Mouse (Mus musculus) urinary bladder, postnatal 10 days (tissue): Measurements from ENCODE around the gene Paox.
"Not testable (repeated sequence)": the region's sequence is repeated elsewhere in the genome, so short reads cannot be mapped to it uniquely, and the experiment has no call there.

Source experiments
- DNase-seq: peaks from one replicate; pipeline ENCODE4 v3.0.0; 2022; ENCODE audit warnings: low spot score

The Paox gene

GRCm38 (mm10) chr7:140121338-140121910, 5.8 kb downstream of the Paox start:
- no peak for DNase-seq

- no peak for DNase-seq
These were observed 7.2 kb downstream of the Paox start for GRCm38 (mm10) chr7:140122765-140123164.

- DNase-seq = no peak
These were observed 8.8 kb downstream of the Paox start for GRCm38 (mm10) chr7:140124382-140124781.

DNA sequence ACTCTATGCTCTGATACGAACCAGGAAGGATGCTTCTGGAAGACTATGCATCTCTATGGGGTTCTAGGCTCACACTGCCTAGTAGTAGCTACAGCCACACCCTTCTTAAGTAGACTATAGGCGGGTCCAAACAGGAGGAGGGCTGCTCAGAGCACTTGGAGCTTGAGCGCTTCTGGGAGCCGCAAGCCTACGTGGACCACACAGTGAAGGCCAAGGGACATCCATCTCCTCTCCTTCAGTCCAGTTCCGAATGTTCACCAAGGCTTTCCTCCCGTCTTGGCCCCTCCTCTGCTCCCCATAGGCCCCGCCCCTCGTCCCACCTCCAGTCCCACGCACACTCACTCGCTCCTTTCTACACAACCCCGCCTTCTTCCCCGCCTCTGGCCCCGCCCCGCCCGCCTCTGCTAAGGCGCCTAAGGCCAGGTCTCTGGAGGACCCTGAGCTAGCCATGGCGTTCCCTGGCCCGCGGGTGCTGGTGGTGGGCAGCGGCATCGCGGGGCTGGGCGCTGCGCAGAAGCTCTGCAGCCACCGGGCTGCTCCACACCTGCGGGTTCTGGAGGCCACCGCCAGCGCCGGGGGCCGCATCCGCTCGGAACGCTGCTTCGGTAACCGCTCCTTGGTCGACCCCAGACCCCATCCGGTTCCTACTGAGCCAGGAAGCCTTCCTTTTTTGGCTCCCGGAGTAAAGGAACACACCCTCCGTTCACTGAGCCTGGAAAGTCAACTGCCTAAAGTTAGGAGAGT, 9.9 kb downstream of the Paox start:
- peak; percentile 77 for DNase-seq

DNA sequence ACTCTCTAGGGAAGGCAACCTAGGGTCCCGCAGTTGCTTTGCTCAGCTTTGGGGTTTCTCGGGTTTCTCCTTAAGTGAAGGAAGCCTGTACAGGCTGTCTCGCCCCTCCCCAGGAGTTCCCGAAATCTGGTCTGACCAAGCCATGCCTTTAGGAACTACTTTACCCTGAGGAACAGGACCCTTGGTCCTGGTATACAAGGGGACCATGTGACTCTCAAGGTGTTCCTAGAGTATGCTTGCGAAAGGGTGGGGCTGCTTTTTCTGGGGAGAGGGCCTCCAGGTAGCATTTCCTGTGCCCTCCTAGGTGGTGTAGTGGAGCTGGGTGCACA, 10.4 kb downstream of the Paox start:
- DNase-seq = no peak

- DNase-seq = no peak
These were observed 11.3 kb downstream of the Paox start for GRCm38 (mm10) chr7:140126934-140127333.

DNA sequence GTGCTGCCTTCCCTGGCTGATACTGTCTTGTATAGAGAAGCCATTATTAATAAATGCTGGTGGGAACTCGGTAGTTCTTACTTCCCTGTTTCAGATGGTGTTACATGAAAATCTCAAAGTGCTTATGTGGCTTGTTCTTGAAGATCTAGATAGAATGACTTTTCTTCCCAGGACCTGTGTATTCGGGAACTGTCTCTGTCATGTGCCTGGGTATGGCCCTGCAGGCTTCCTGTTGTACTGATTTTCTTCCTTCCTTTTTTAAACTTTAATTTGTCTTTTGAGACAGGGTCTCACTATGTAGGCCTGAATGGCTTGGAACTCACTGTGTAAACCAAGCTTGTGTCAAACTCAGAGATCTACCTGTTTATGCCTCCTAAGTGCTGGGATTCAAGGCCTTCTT, 12.3 kb downstream of the Paox start:
- no peak for DNase-seq

GRCm38 (mm10) chr7:140132184-140132583, 16.6 kb downstream of the Paox start:
- not testable (repeated sequence) for DNase-seq

- not testable (repeated sequence) for DNase-seq
These were observed 18.4 kb downstream of the Paox start for GRCm38 (mm10) chr7:140134033-140134432.

DNA sequence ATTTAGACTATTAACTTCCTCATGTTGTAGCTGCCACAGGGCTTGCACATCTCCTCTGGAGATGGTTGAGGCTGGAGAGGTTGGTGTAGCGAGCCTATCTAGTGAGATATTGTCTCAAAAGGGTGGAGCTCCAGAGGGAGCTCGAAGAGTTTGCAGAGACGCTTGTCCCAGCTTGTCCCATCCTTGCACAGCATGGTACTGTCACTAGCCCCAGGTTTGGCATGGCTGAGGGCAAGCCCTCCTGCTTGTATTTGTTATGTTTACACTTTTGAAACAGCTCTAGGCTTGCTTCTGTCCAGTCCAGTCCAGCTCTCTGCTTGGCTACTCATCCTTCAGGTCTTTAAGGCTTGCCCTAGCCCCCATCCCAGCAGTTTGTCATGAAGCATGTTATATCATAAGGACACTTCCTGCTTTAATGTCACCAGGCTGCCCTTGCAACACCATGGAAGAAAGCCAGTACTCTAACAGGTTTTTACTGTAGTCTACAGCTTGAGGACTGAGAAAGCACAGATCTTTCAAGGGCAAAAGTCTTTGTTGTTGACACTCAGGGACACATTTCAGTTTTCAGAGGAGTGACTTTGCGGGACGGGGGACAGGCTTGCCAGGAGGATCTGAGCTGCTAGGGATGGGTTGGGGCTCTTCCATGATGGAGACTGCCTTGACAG, 19.6 kb downstream of the Paox start:
- DNase-seq = no peak

- peak; percentile 81 for DNase-seq
These were observed 21.8 kb downstream of the Paox start, which contains the start of gene Mtg1 for GRCm38 (mm10) chr7:140137135-140138020. Mtg1 (plus strand) TSS chr7:140137564.

- DNase-seq = no peak
These were observed 22.4 kb downstream of the Paox start for GRCm38 (mm10) chr7:140138021-140138310.

GRCm38 (mm10) chr7:140141350-140141749, 25.8 kb downstream of the Paox start:
- DNase-seq = no peak

GRCm38 (mm10) chr7:140144550-140144949, 29.0 kb downstream of the Paox start:
- DNase-seq = no peak

DNA sequence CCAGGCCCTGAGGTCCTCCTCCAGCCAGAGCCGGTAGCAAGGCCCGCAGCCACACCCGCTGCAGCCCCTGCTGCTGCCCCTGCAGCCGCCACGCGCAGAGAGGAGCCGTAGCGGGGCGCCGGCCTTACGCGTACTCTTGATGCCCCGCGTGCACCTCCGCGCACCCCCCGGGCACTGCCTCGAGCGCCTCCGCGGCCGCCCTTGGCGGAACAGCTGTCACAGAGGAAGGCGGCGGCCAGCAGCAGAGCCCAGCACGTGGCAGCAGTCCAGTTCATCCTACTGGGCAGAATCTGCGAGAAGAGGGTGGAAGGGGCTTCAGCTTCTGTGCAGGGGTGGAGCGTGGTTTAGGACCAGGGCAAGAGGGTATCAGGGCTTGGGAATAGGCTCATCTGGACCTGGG, 37.8 kb downstream of the Paox start:
- no peak for DNase-seq

- DNase-seq = no peak
These were observed 38.2 kb downstream of the Paox start for GRCm38 (mm10) chr7:140153829-140154217.

GRCm38 (mm10) chr7:140154218-140154927, 38.8 kb downstream of the Paox start, which contains the start of gene Sprn:
Sprn (minus strand) TSS chr7:140154877.
- DNase-seq = no peak

DNA sequence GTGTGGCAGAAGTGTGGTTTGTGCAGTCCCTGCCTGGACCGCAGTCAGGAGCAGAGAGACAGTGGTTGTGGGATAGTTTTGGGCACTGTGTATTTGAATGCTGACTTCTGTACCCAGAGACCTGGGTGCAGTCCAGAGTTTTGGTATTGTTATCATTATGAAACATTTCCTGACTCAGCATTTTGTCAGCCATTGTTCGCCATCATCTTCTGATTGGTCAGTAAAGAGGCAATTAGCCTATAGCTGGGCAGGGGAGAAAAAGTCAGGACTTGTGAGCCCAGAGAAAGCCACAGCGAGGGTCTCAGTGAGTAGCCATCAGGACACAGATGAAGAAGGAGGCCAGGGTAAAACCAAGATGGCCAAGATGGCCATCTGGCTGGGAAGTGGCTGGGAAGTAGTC, 44.8 kb downstream of the Paox start:
- no peak for DNase-seq

DNA sequence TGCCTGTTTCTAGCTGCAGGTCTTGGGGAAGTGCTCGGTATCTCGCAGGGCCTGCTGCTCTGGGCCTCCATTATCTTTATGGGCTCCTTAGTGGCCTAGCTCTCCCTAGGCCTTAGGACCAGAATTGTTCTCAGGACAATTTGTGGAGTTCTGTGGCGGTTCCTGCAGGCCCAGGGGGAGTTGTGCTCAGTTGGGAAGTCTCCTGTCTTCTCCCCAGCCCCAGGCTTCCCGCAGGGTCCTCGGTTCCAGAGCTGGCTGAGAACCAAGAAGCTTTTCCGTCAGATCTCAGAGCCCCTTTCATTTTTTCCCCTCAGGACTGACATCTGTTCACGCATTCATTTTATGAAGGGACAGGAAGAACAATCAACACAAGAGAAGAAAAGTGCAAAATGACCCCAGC, 49.1 kb downstream of the Paox start, which contains the start of gene Olfr522:
Olfr522 (minus strand) TSS at position 101 of the 400 bp plus-strand sequence.
- no peak for DNase-seq

DNA sequence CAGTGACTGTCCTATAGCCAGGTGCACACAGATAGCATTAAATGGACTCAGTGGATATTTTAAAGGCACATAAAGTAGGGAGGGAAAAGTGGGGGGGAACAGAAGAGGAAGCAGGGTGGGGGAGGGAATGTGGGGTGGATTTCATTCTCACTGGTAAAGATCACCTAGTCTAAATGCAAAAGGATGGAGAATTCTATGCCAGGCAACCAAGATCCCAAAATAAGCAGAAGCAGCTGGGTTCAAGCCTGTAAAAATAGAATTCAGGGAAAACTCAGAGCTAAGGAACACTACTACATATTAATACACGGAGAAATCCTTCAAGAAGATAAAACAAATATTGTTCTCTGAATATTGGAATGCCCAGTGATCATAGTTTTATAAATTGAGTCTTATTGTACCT, 52.4 kb downstream of the Paox start:
- no peak for DNase-seq

- no peak for DNase-seq
These were observed 53.8 kb downstream of the Paox start for GRCm38 (mm10) chr7:140169386-140169785.

GRCm38 (mm10) chr7:140170863-140171262, 55.3 kb downstream of the Paox start:
- DNase-seq = no peak
